Mouse (Mus musculus) B cell, adult 2 months (primary cell): ENCODE results near the gene Lcn12.

ENCODE experiments used
- DNase-seq, 2 experiments: peaks; one replicate each; pipeline ENCODE4 v3.0.0; 2022

Gene Lcn12

GRCm38 (mm10) chr2:25493476-25493961 lies at the start of gene Lcn12:
Lcn12 (minus strand) TSS chr2:25493911.
- DNase-seq: no peak

- no peak for DNase-seq
Measured at GRCm38 (mm10) chr2:25541644-25542367, 48.1 kb upstream of the Lcn12 start.

- DNase-seq: no peak
Measured at GRCm38 (mm10) chr2:25540541-25540948, 46.8 kb upstream of the Lcn12 start.

- no peak for DNase-seq
Measured at GRCm38 (mm10) chr2:25536531-25536930, 42.8 kb upstream of the Lcn12 start.

GRCm38 (mm10) chr2:25534866-25535182 lies 41.1 kb upstream of the Lcn12 start:
- DNase-seq: no peak

- DNase-seq: peak; percentile 78 to 81
Measured at GRCm38 (mm10) chr2:25534178-25534865, 40.6 kb upstream of the Lcn12 start.

GRCm38 (mm10) chr2:25533707-25534106 lies 40.0 kb upstream of the Lcn12 start:
- DNase-seq: peak; percentile 17 to 23

- DNase-seq: no peak
Measured at GRCm38 (mm10) chr2:25526510-25527302, 33.0 kb upstream of the Lcn12 start.

- peak; percentile 21 to 30 for DNase-seq
Measured at GRCm38 (mm10) chr2:25509912-25510311, 16.2 kb upstream of the Lcn12 start.

- DNase-seq: peak; percentile 20 to 37
Measured at GRCm38 (mm10) chr2:25506964-25507363, 13.3 kb upstream of the Lcn12 start.

- DNase-seq: no peak
Measured at GRCm38 (mm10) chr2:25505860-25506259, 12.1 kb upstream of the Lcn12 start.

GRCm38 (mm10) chr2:25505000-25505399 lies 11.3 kb upstream of the Lcn12 start:
- no peak for DNase-seq

GRCm38 (mm10) chr2:25504538-25504937 lies 10.8 kb upstream of the Lcn12 start:
- no peak for DNase-seq

GRCm38 (mm10) chr2:25502726-25503125 lies 9.0 kb upstream of the Lcn12 start:
- DNase-seq: no peak

- no peak for DNase-seq
Measured at GRCm38 (mm10) chr2:25501593-25502486, 8.1 kb upstream of the Lcn12 start, which contains the start of gene C8g. C8g (minus strand) TSS chr2:25501719.

- DNase-seq: peak; percentile 76 to 78
Measured at GRCm38 (mm10) chr2:25500576-25501405, 7.1 kb upstream of the Lcn12 start, which contains the start of gene Fbxw5. Fbxw5 (plus strand) TSS chr2:25500750.

GRCm38 (mm10) chr2:25500071-25500575 lies 6.4 kb upstream of the Lcn12 start:
- no peak for DNase-seq

GRCm38 (mm10) chr2:25498622-25499478 lies 5.1 kb upstream of the Lcn12 start:
- no peak for DNase-seq

- DNase-seq: no peak
Measured at GRCm38 (mm10) chr2:25497846-25498575, 4.3 kb upstream of the Lcn12 start.
